Mouse (Mus musculus): ENCODE measurements at regions not wholly inside any gene's neighbourhood (a gene's known extent, or its start where the extent isn't known, plus 50 kb on each side); places are given as distances from the start of the nearest gene placed in this dataset.

DNA sequence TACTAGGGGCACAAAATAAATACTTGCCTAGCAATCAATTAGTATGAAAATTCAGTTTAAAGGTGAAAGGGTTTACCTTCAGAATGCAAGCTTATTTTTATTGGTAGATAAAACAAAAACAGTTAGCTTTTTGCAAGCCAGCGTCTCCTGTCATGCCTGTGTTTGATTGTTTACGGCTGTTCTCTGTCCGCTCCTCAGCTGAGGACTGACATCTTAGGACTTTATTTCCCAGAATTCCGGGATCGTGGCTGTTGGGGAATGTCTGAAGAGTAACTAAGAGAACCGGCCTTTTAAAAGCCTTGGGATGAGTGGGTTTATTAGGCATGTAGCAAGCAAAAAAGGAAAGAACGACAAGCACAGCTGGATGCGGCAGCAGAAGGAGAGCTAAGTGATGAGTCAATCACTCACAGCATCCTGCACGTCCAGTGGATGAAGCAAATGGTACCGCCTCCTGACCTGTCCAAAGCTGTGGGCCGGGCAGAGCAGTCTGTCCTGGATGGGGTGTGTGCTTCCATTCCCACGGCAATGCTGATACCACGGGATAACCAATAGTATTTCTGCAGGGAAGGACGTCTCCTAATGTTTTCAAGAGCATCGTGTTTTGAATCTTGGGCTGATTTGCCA, 990.9 kb downstream of the Adgrl2 start:
- Histone ChIP-seq H3K4me3 (ENCODE audit: low read depth, low read length) (no peak overlapping the region), H3K9ac (ENCODE audit: low read depth, low read length) (no peak overlapping the region), H3K9me3 (ENCODE audit: control insufficient read depth, low read length) (no peaks in the 10 kb centered on the region), H3K27me3 (replicated peaks; ENCODE audit: control insufficient read depth, insufficient read depth, low read length) (no peaks in the 10 kb centered on the region), H3K4me2 (ENCODE audit: low read depth, low read length) (no peak overlapping the region), H3K4me1 (ENCODE audit: control insufficient read depth, insufficient read depth, low read length) (no peaks in the 10 kb centered on the region), H3K27ac (replicated peaks; ENCODE audit: low read depth, low read length) (no peak overlapping the region), H3K36me3 (ENCODE audit: control insufficient read depth, insufficient read depth, low read length) (no peaks in the 10 kb centered on the region)
- ATAC-seq (ENCODE audit: low read depth) (no peak), DNase-seq (ENCODE audit: low spot score) (no peak)
- 57% methylated on average over 15 of the region's 15 CpGs for WGBS

DNA sequence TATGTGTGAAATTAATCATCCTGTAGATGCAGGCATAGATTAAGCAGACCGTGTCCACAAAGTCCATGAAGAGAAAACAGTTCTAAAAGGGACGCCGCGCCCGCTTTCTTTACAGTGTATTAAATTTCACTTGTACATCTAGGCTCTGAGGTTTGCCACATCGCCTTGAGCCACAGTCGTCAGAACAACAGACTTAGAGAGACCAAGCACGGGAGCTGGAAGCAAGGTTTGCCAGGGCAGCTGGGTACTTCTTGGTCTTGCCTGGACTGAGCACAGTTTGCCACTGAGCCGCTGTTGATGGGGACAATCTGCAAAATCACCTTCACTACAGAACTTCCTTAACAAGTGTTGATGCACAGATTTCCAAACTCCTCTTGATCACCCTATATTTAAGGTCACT, 998.6 kb downstream of the Adgrl2 start:
- Histone ChIP-seq H3K4me2 (ENCODE audit: low read depth, low read length) (peak overlapping the region; percentile 32), H3K27me3 (replicated peaks; ENCODE audit: control insufficient read depth, insufficient read depth, low read length) (no peaks in the 10 kb centered on the region), H3K36me3 (ENCODE audit: control insufficient read depth, insufficient read depth, low read length) (no peaks in the 10 kb centered on the region)

DNA sequence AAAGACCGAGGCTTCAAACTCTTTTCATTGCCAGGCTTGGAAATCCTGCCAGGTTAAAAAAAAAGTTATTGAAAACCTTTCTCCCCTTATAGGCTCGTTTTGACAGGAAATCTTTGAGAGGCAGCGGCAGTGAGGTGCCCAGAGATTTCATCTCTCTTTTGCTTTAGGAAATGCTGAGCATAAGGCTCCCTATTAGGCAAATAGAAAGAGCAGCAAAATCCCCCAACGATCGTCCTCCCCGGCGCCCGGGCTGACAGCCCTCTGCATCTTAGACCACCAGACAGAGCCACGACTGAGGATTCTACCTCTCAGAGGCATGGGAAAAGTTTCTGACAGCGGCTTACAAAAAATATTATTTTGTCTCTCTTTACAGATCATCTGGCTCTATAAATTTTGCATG, 999.5 kb downstream of the Adgrl2 start:
- Histone ChIP-seq H3K9me3 (ENCODE audit: control insufficient read depth, low read length) (no peaks in the 10 kb centered on the region), H3K4me2 (ENCODE audit: low read depth, low read length) (peak overlapping the region; percentile 64), H3K27ac (replicated peaks; ENCODE audit: low read depth, low read length) (0 out of 2 replicates have a peak overlapping the region, but pooled peaks have one; percentile 52), H3K4me3 (ENCODE audit: low read depth, low read length) (peak overlapping the region; percentile 31), H3K9ac (ENCODE audit: low read depth, low read length) (peak overlapping the region; percentile 39), H3K27me3 (replicated peaks; ENCODE audit: control insufficient read depth, insufficient read depth, low read length) (no peaks in the 10 kb centered on the region), H3K36me3 (ENCODE audit: control insufficient read depth, insufficient read depth, low read length) (no peaks in the 10 kb centered on the region), H3K4me1 (ENCODE audit: control insufficient read depth, insufficient read depth, low read length) (0 out of 2 replicates have a peak, but pooled peaks cover 3% of the 10 kb centered on the region)
- 13% methylated on average over 10 of the region's 10 CpGs for WGBS
- DNase-seq (ENCODE audit: low spot score) (no peak), ATAC-seq (ENCODE audit: low read depth) (no peak)

More for the DNA sequence above, 998.6 kb downstream of the Adgrl2 start:
- Histone ChIP-seq H3K9ac (ENCODE audit: low read depth, low read length) (no peak overlapping the region), H3K27ac (replicated peaks; ENCODE audit: low read depth, low read length) (no peak overlapping the region), H3K9me3 (ENCODE audit: control insufficient read depth, low read length) (no peaks in the 10 kb centered on the region), H3K4me3 (ENCODE audit: low read depth, low read length) (no peak overlapping the region), H3K4me1 (ENCODE audit: control insufficient read depth, insufficient read depth, low read length) (0 out of 2 replicates have a peak, but pooled peaks cover 3% of the 10 kb centered on the region)
- ATAC-seq (ENCODE audit: low read depth) (no peak), DNase-seq (ENCODE audit: low spot score) (peak; percentile 52)
- 31% methylated on average over 9 of the region's 9 CpGs for WGBS

DNA sequence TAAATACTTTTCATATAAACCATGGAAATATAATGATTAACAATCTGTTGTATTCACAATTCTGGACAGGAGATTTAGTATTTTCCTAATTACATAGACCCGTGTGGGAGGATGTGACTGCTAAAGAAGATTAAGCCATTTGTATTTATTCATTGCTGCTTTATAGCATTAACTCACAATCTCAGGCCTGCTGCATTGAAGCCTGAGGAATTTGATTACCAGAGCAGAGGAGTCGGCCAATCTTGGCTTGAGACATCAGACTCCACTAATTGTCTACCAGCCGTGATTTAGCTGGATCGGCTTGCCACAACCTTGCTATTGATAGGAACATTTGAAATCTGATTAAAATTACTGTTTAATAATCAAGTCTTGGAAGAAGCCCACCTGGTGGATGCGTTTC, 1007.5 kb downstream of the Adgrl2 start:
- no peak for ATAC-seq (ENCODE audit: low read depth)
- no peak overlapping the region for H3K4me3 ChIP-seq (ENCODE audit: low read depth, low read length)
- no peaks in the 10 kb centered on the region for H3K9me3 ChIP-seq (ENCODE audit: control insufficient read depth, low read length)
- no peaks in the 10 kb centered on the region for H3K4me1 ChIP-seq (ENCODE audit: control insufficient read depth, insufficient read depth, low read length)
- H3K36me3 ChIP-seq (ENCODE audit: control insufficient read depth, insufficient read depth, low read length) = no peaks in the 10 kb centered on the region
- DNase-seq (ENCODE audit: low spot score) = no peak
- no peaks in the 10 kb centered on the region for H3K27me3 ChIP-seq (replicated peaks; ENCODE audit: control insufficient read depth, insufficient read depth, low read length)
- H3K27ac ChIP-seq (replicated peaks; ENCODE audit: low read depth, low read length) = no peak overlapping the region
- no peak overlapping the region for H3K9ac ChIP-seq (ENCODE audit: low read depth, low read length)
- no peak overlapping the region for H3K4me2 ChIP-seq (ENCODE audit: low read depth, low read length)
- 62% methylated on average over 5 of the region's 5 CpGs for WGBS

DNA sequence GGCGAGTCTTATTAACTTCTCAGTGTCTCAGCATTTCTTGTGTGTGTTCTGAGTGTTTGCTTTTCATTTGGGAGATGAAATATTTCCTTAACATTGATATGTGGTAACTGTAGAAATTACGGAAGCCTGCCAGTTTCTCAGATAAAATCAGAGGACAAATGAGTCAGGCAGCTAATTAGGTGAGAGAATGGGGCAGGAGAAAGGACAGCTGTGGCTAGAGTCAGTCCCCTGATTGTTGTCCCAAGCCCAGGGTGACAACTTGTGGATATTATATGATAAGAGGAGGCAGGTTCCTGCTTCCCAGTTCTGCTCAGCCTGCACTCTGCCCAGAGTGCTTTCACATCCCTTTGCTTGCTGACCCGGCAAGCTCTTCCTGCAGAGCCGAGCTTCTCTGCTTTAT, 1008.7 kb downstream of the Adgrl2 start:
- DNase-seq (ENCODE audit: low spot score) (no peak), ATAC-seq (ENCODE audit: low read depth) (no peak)
- Histone ChIP-seq H3K27me3 (replicated peaks; ENCODE audit: control insufficient read depth, insufficient read depth, low read length) (no peaks in the 10 kb centered on the region), H3K4me2 (ENCODE audit: low read depth, low read length) (no peak overlapping the region), H3K4me1 (ENCODE audit: control insufficient read depth, insufficient read depth, low read length) (no peaks in the 10 kb centered on the region), H3K36me3 (ENCODE audit: control insufficient read depth, insufficient read depth, low read length) (no peaks in the 10 kb centered on the region), H3K27ac (replicated peaks; ENCODE audit: low read depth, low read length) (no peak overlapping the region), H3K9me3 (ENCODE audit: control insufficient read depth, low read length) (no peaks in the 10 kb centered on the region), H3K4me3 (ENCODE audit: low read depth, low read length) (no peak overlapping the region), H3K9ac (ENCODE audit: low read depth, low read length) (no peak overlapping the region)
- WGBS = 63% methylated on average over 4 of the region's 4 CpGs

DNA sequence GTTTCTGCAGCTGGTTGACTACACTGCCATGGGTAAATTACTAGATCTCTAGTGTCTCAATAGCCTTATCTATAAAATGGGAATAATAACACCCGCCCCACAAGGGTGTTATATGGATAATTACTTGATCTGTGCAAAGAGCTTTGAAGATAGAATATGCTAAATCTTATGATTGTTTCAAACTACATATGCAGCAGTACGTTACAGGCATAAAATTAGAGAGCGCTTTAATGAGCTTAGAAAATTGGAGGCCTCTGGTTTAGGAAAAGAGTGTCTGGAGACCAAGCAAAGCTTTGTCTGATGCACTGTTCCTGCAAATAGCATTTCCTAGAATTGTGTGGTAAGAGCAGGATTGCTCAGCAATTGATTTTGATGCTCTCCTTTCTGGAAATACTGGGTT, 1013.8 kb downstream of the Adgrl2 start:
- Histone ChIP-seq H3K27ac (replicated peaks; ENCODE audit: low read depth, low read length) (no peak overlapping the region), H3K36me3 (ENCODE audit: control insufficient read depth, insufficient read depth, low read length) (no peaks in the 10 kb centered on the region), H3K9me3 (ENCODE audit: control insufficient read depth, low read length) (no peaks in the 10 kb centered on the region), H3K4me2 (ENCODE audit: low read depth, low read length) (no peak overlapping the region), H3K27me3 (replicated peaks; ENCODE audit: control insufficient read depth, insufficient read depth, low read length) (no peaks in the 10 kb centered on the region), H3K4me3 (ENCODE audit: low read depth, low read length) (no peak overlapping the region), H3K4me1 (ENCODE audit: control insufficient read depth, insufficient read depth, low read length) (no peaks in the 10 kb centered on the region), H3K9ac (ENCODE audit: low read depth, low read length) (no peak overlapping the region)
- 91% methylated on average over 3 of the region's 3 CpGs for WGBS
- DNase-seq (ENCODE audit: low spot score) (no peak), ATAC-seq (ENCODE audit: low read depth) (no peak)

DNA sequence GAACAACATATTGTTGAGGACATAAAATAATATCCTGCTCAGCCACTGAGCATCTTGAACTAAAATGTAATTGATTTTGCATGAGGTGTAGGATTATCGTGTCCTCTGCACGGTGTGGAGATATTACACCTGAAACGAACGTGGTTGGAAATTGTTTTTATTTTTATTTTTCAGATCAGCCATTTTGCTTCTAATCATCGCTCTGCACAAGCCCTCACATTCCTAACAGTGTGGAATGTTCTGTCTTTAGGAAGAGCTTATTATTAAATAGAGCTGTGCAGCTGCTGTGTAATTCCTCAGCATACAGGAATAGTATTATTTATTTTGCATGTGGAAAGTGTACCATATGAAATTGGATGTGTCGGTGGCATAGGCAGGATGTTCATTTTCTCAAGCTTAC, 1014.3 kb downstream of the Adgrl2 start:
- no peak overlapping the region for H3K4me2 ChIP-seq (ENCODE audit: low read depth, low read length)
- H3K27ac ChIP-seq (replicated peaks; ENCODE audit: low read depth, low read length) = no peak overlapping the region
- no peaks in the 10 kb centered on the region for H3K4me1 ChIP-seq (ENCODE audit: control insufficient read depth, insufficient read depth, low read length)
- 70% methylated on average over 6 of the region's 6 CpGs for WGBS
- DNase-seq (ENCODE audit: low spot score) (no peak), ATAC-seq (ENCODE audit: low read depth) (no peak; the same call in 1 of the 2 replicates)
- H3K9ac ChIP-seq (ENCODE audit: low read depth, low read length) = no peak overlapping the region
- H3K27me3 ChIP-seq (replicated peaks; ENCODE audit: control insufficient read depth, insufficient read depth, low read length) = no peaks in the 10 kb centered on the region
- no peak overlapping the region for H3K4me3 ChIP-seq (ENCODE audit: low read depth, low read length)
- H3K9me3 ChIP-seq (ENCODE audit: control insufficient read depth, low read length) = no peaks in the 10 kb centered on the region
- no peaks in the 10 kb centered on the region for H3K36me3 ChIP-seq (ENCODE audit: control insufficient read depth, insufficient read depth, low read length)

DNA sequence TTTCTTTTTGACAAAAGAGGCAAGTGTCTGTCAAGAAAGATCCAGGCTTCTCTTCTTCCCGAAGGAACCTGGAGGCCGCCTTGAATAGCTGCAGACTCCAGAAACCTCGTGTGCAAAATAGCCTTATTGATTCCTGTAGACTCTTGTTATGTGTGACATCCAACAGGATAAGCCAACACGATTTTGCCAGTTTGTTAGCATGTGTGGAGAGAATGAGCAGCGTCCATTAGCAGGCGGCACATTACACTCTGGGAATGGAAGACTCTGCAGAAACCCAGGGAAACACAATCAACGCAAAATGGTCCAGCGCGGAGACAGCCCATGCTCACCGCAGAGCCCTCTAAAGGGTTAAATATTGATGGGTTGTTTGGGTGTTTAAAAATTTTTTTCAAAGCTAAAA, 1014.9 kb downstream of the Adgrl2 start:
- no peak for ATAC-seq (ENCODE audit: low read depth)
- Histone ChIP-seq H3K4me1 (ENCODE audit: control insufficient read depth, insufficient read depth, low read length) (no peaks in the 10 kb centered on the region), H3K27me3 (replicated peaks; ENCODE audit: control insufficient read depth, insufficient read depth, low read length) (no peaks in the 10 kb centered on the region), H3K4me2 (ENCODE audit: low read depth, low read length) (no peak overlapping the region), H3K36me3 (ENCODE audit: control insufficient read depth, insufficient read depth, low read length) (no peaks in the 10 kb centered on the region), H3K9me3 (ENCODE audit: control insufficient read depth, low read length) (no peaks in the 10 kb centered on the region), H3K9ac (ENCODE audit: low read depth, low read length) (no peak overlapping the region), H3K27ac (replicated peaks; ENCODE audit: low read depth, low read length) (no peak overlapping the region), H3K4me3 (ENCODE audit: low read depth, low read length) (no peak overlapping the region)
- 87% methylated on average over 10 of the region's 10 CpGs for WGBS
- DNase-seq (ENCODE audit: low spot score) = no peak

DNA sequence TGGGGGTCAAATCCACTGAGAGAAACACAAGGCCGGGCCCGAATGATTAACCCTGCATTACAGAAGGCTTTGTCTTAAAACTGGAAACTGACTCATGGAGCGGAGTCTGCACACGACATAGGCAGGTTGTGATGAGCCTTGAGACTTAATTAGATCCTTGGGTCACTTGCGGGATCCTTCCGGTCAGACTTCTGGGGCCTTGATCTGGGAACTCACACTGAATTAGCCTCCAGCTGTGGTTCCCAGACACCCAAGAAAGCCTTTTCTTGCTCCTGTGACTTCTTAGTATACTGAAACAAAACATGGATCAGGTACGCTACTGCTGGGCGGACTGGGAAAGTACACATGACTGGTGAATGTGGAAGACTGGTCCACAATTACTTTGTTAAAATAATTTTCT, 1015.8 kb downstream of the Adgrl2 start:
- H3K4me1 ChIP-seq (ENCODE audit: control insufficient read depth, insufficient read depth, low read length) = no peaks in the 10 kb centered on the region
- H3K4me3 ChIP-seq (ENCODE audit: low read depth, low read length) = no peak overlapping the region
- H3K9ac ChIP-seq (ENCODE audit: low read depth, low read length) = no peak overlapping the region
- no peak overlapping the region for H3K27ac ChIP-seq (replicated peaks; ENCODE audit: low read depth, low read length)
- H3K4me2 ChIP-seq (ENCODE audit: low read depth, low read length) = no peak overlapping the region
- H3K9me3 ChIP-seq (ENCODE audit: control insufficient read depth, low read length) = no peaks in the 10 kb centered on the region
- 72% methylated on average over 8 of the region's 8 CpGs for WGBS
- H3K36me3 ChIP-seq (ENCODE audit: control insufficient read depth, insufficient read depth, low read length) = no peaks in the 10 kb centered on the region
- no peak for ATAC-seq (ENCODE audit: low read depth)
- H3K27me3 ChIP-seq (replicated peaks; ENCODE audit: control insufficient read depth, insufficient read depth, low read length) = no peaks in the 10 kb centered on the region
- DNase-seq (ENCODE audit: low spot score) = no peak

All from embryonic facial prominence, embryonic 14.5 days (tissue).